Comparison of ENCODE assay signal across 8 mouse cellular contexts in genomic region chr1:178335860-178336261, GRCm38 (mm10). TPM values are rescaled to one million over a fixed set of nuclear protein-coding genes. Genes with fewer than 3 reads are reported as not detected.
DNase-seq lines count a peak whose midpoint lies in the region; ATAC-seq and TF ChIP-seq lines count a peak whose summit lies in the region.

No protein-coding gene starts in this region.

- no peaks in the 10 kb centered on the region for H3K27me3 ChIP-seq in heart, adult 2 months (ENCODE audit: control insufficient read depth, insufficient read depth, low read length)
- H3K27me3 ChIP-seq in embryonic facial prominence, embryonic 13.5 days: no peaks in the 10 kb centered on the region
- no peaks in the 10 kb centered on the region for H3K27me3 ChIP-seq in intestine, postnatal 0 days (replicated peaks; ENCODE audit: control insufficient read depth, insufficient read depth, low read length)

- peaks cover 11% of the 10 kb centered on the region for H3K4me1 ChIP-seq in heart, adult 2 months (ENCODE audit: control insufficient read depth, insufficient read depth, low read length)
- peaks cover 16% of the 10 kb centered on the region for H3K4me1 ChIP-seq in embryonic facial prominence, embryonic 13.5 days
- H3K4me1 ChIP-seq in intestine, postnatal 0 days (replicated peaks; ENCODE audit: control insufficient read depth, insufficient read depth, low read length): peaks cover 8% of the 10 kb centered on the region; the same call in 1 of the 2 replicates

- peak overlapping the region; percentile 99 for H3K4me3 ChIP-seq in heart, adult 2 months
- H3K4me3 ChIP-seq in embryonic facial prominence, embryonic 13.5 days: peak overlapping the region; percentile 100
- H3K4me3 ChIP-seq in intestine, postnatal 0 days (ENCODE audit: low read depth, low read length): peak overlapping the region; percentile 99

- no peak for TF ChIP-seq CTCF in heart, adult 2 months (IDR thresholded peaks at IDR 0.05)
- no peak for TF ChIP-seq CTCF in intestine, postnatal 0 days (IDR thresholded peaks at IDR 0.05; ENCODE audit: low read depth)

- H3K36me3 ChIP-seq in heart, adult 2 months (ENCODE audit: control insufficient read depth, insufficient read depth, low read length): peaks cover 47% of the 10 kb centered on the region
- H3K36me3 ChIP-seq in embryonic facial prominence, embryonic 13.5 days: peaks cover 42% of the 10 kb centered on the region
- H3K36me3 ChIP-seq in intestine, postnatal 0 days (ENCODE audit: control insufficient read depth, insufficient read depth): peaks cover 33% of the 10 kb centered on the region

- H3K9ac ChIP-seq in heart, adult 2 months (ENCODE audit: low read depth, low read length): peak overlapping the region; percentile 100
- peak overlapping the region; percentile 100 for H3K9ac ChIP-seq in embryonic facial prominence, embryonic 13.5 days
- peak overlapping the region; percentile 100 for H3K9ac ChIP-seq in intestine, postnatal 0 days (ENCODE audit: low read depth, low read length)

- DNase-seq in heart, adult 2 months: no peak
- no peak for DNase-seq in heart, adult 11 months
- DNase-seq in CD8-positive naive resting alpha-beta T cell, adult 2 months (ENCODE audit: low read depth in 2 of 2, low spot score in 2 of 2): peak; percentile 41 to 46
- peak; percentile 44 to 48 for DNase-seq in natural killer cell, adult 2 months (ENCODE audit: low spot score in 2 of 2)
- no peak for DNase-seq in layer of hippocampus, adult 9-10 months (ENCODE audit: low spot score)
- DNase-seq in urinary bladder, postnatal 14 days (ENCODE audit: low spot score): no peak

- H3K4me2 ChIP-seq in embryonic facial prominence, embryonic 13.5 days: peak overlapping the region; percentile 71
- H3K4me2 ChIP-seq in intestine, postnatal 0 days (replicated peaks; ENCODE audit: low read depth): peak overlapping the region; percentile 66

- under 1% methylated on average over 16 of the region's 16 CpGs for WGBS in heart, adult 2 months
- WGBS in embryonic facial prominence, embryonic 13.5 days: under 1% methylated on average over 16 of the region's 16 CpGs
- under 1% methylated on average over 16 of the region's 16 CpGs for WGBS in intestine, postnatal 0 days

- H3K79me2 ChIP-seq in heart, adult 2 months (replicated peaks; ENCODE audit: control insufficient read depth, insufficient read depth, low read length): peaks cover 8% of the 10 kb centered on the region

- peak overlapping the region; percentile 99 for H3K27ac ChIP-seq in heart, adult 2 months
- peak overlapping the region; percentile 100 for H3K27ac ChIP-seq in embryonic facial prominence, embryonic 13.5 days
- peak overlapping the region; percentile 100 for H3K27ac ChIP-seq in intestine, postnatal 0 days (ENCODE audit: low read depth, low read length)

- intact Hi-C loops in heart, adult 2 months (cut with DNase I): loop anchor here (1.0 to 2.0 kb wide), 2 partner anchors 17 to 33 kb away; partner anchors contain the start of gene Cox20

- H3K9me3 ChIP-seq in embryonic facial prominence, embryonic 13.5 days: no peaks in the 10 kb centered on the region
- H3K9me3 ChIP-seq in intestine, postnatal 0 days (ENCODE audit: control insufficient read depth): no peaks in the 10 kb centered on the region

- no peak for TF ChIP-seq POLR2A in heart, adult 2 months (IDR thresholded peaks at IDR 0.05; ENCODE audit: insufficient read depth, low read depth, low read length)

- no peak for ATAC-seq in embryonic facial prominence, embryonic 13.5 days (ENCODE audit: insufficient number of reproducible peaks, insufficient read depth, low FRiP score, low TSS enrichment, low read depth)
- no peak for ATAC-seq in intestine, postnatal 0 days

- no peak for TF ChIP-seq EP300 in heart, adult 2 months (IDR thresholded peaks at IDR 0.05; ENCODE audit: insufficient read depth, low read depth, low read length)

RNA-seq across cellular contexts. Expression of gene Hnrnpu, which starts 1.7 kb away (rescaled TPM):
- total RNA-seq in heart, adult 2 months (2021): 100 to 1,000 TPM; 167 to 176 TPM
- 27.3 and 52.4 TPM in 2 replicates for polyA plus RNA-seq in heart, adult 2 months (2012; rRNA removed)
- polyA plus RNA-seq in embryonic facial prominence, embryonic 13.5 days (2015; fragmentation: Nextera tagmentation; extraction: Ambion mirVana): 386 and 418 TPM in 2 replicates
- polyA plus RNA-seq in intestine, postnatal 0 days (2015; fragmentation: Nextera tagmentation; extraction: Ambion mirVana): 131 TPM in 2 replicates

RNA-seq across cellular contexts. Expression of gene Cox20, which starts 16.9 kb away (rescaled TPM):
- total RNA-seq in heart, adult 2 months (2021): 100 to 1,000 TPM; 102 to 105 TPM
- polyA plus RNA-seq in heart, adult 2 months (2012; rRNA removed): 54.7 and 107 TPM in 2 replicates
- 167 TPM in 2 replicates for polyA plus RNA-seq in embryonic facial prominence, embryonic 13.5 days (2015; fragmentation: Nextera tagmentation; extraction: Ambion mirVana)
- 146 and 148 TPM in 2 replicates for polyA plus RNA-seq in intestine, postnatal 0 days (2015; fragmentation: Nextera tagmentation; extraction: Ambion mirVana)

Comparison
In these comparisons a context has a peak if more than half of its experiments do, and no peak if none do; other contexts are left out.
1. DNase-seq: peak in CD8-positive naive resting alpha-beta T cell, adult 2 months (2 of 2) and natural killer cell, adult 2 months (2 of 2); none in heart, adult 2 months (0 of 2), heart, adult 11 months (single experiment), layer of hippocampus, adult 9-10 months (single experiment) and urinary bladder, postnatal 14 days (single experiment).
2. Peak in every context shown above with its lines, with median percentiles within 50 percentile points of each other: H3K27ac ChIP-seq, H3K4me3 ChIP-seq and H3K9ac ChIP-seq.